Mouse (Mus musculus) bone marrow, adult 2 months (tissue): ENCODE results near the gene Hnrnpa0.

Experiments
- CTCF ChIP-seq: fragments of 200-500 bp; IDR thresholded peaks from 2 replicates; pipeline ENCODE4 v1.5.1; 2011; ENCODE audit warnings: low read length, control low read depth; ENCODE audit not compliant: control insufficient read depth, insufficient read depth
- POLR2A ChIP-seq: fragments of 200-500 bp; IDR thresholded peaks from 2 replicates; pipeline ENCODE4 v1.6.1; 2011; ENCODE audit warnings: low read depth, mild to moderate bottlenecking, control low read depth, low read length, borderline replicate concordance; ENCODE audit not compliant: control insufficient read depth

DNA sequence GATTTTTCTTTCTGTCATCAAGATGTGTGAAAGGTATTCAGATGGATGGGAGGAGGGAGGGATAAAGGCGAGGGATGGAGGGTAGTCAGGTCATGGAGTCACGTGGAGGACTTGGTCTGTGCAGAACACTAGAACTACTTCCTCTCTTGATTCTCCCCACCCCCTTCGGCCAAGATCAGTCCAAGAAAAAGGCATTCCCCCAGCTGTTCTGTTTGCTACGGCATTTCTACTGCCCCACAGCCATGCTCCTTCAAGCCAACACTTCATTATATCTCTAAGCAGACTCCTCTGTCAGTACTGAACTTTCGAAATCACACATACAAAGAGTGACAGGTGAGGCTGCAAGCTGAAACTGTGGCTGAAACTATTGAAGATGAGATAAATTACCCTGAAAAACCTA is 45.3 kb downstream of the Hnrnpa0 start:
- TF ChIP-seq POLR2A, result no peak
- TF ChIP-seq CTCF, result no peak
